Mouse (Mus musculus) stomach, postnatal 0 days (tissue): ENCODE results near the gene Zfp688. TPM values are rescaled to one million over a fixed set of nuclear protein-coding genes. Genes with fewer than 3 reads are reported as not detected.
A peak's percentile ranks its signal among the peaks of the same experiment; 100 is the strongest.
"Not testable (repeated sequence)": the region's sequence is repeated elsewhere in the genome, so short reads cannot be mapped to it uniquely, and the experiment has no call there.

Source experiments
- ATAC-seq: fragments of 200-750 bp; cut with Nextera tagmentation; 2 replicates; pipeline ENCODE4 v1.8.0; 2017; ENCODE audit not compliant: low FRiP score, low TSS enrichment
- DNase-seq: peaks from one replicate; pipeline ENCODE4 v3.0.0-alpha.2; 2016; ENCODE audit warnings: low spot score
- H3K27ac ChIP-seq: fragments of 300-500 bp; sonication (generic); replicated peaks from 2 replicates; pipeline ENCODE4 v1.5.1; 2014; ENCODE audit warnings: mild to moderate bottlenecking, control low read depth
- H3K27me3 ChIP-seq: fragments of 300-500 bp; sonication (generic); 2 replicates; pipeline ENCODE4 v1.6.1; 2014; ENCODE audit warnings: low read length; ENCODE audit not compliant: control insufficient read depth, insufficient read depth
- H3K36me3 ChIP-seq: fragments of 300-500 bp; sonication (generic); 2 replicates; pipeline ENCODE4 v1.6.1; 2014; ENCODE audit warnings: low read length, mixed read lengths; ENCODE audit not compliant: control insufficient read depth, insufficient read depth
- H3K4me1 ChIP-seq: fragments of 300-500 bp; sonication (generic); replicated peaks from 2 replicates; pipeline ENCODE4 v1.6.1; 2014; ENCODE audit warnings: antibody characterized with exemption; ENCODE audit not compliant: control insufficient read depth, insufficient read depth
- H3K4me2 ChIP-seq: fragments of 300-500 bp; sonication (generic); replicated peaks from 2 replicates; pipeline ENCODE4 v1.6.1; 2014; ENCODE audit warnings: low read depth, mild to moderate bottlenecking, control low read depth, moderate library complexity
- H3K4me3 ChIP-seq: fragments of 300-500 bp; sonication (generic); 2 replicates; pipeline ENCODE4 v1.5.1; 2014; ENCODE audit warnings: low read depth, low read length, control low read depth
- H3K9ac ChIP-seq: fragments of 300-500 bp; sonication (generic); 2 replicates; pipeline ENCODE4 v1.6.1; 2014; ENCODE audit warnings: mild to moderate bottlenecking, low read length, control low read depth, mixed read lengths
- H3K9me3 ChIP-seq: fragments of 300-500 bp; sonication (generic); 2 replicates; pipeline ENCODE4 v1.6.1; 2016; ENCODE audit warnings: low read length; ENCODE audit not compliant: control insufficient read depth
- CTCF ChIP-seq: IDR thresholded peaks from 2 replicates; pipeline ENCODE4 v1.5.1; 2016; ENCODE audit warnings: antibody characterized with exemption, low read depth, mild to moderate bottlenecking, moderate library complexity
- EP300 ChIP-seq: optimal IDR thresholded peaks from 2 replicates; pipeline ENCODE3; 2016; ENCODE audit warnings: antibody characterized with exemption
- WGBS: fragments of 180-500 bp; shearing (Covaris S2); extraction: QIAGEN DNeasy Blood & Tissue Kit; methylation state at CpG from one replicate; pipeline ENCODE4 v1.1.7; 2014; 5-methylcytosine and 5-hydroxymethylcytosine counted together
- polyA plus RNA-seq: library from polyadenylated mRNA; unstranded; fragments of >200 nt; fragmentation: Nextera tagmentation; extraction: Ambion mirVana; gene quantifications from 2 replicates; pipeline ENCODE4 v1.2.1, GENCODE M21; 2015

Zfp688 gene
- polyA plus RNA-seq, 1 experiment from 2014 or later, result 15.6 TPM

DNA sequence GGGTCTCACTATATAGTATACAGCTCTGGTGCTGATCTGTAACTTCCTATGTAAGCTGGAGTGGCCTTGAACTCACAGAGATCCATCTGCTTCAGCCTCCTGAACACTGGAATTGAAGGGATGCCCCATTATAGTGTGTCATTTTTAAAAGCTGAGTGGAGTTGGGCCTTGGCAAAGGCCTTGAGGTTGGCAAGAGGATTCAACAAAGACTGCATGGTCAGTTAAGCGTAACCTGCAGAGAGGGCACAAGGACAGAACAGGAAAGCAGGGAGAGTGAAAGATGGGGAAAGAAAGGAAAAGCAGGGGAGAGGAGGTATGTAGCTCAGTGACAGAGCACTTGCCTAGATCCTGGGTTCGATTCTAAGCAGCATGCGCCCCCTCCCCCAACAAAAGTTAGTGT lies 3.4 kb upstream of the Zfp688 start:
- ATAC-seq (no peak), DNase-seq (no peak)
- Histone ChIP-seq H3K9me3 (no peaks in the 10 kb centered on the region), H3K4me1 (peaks cover 5% of the 10 kb centered on the region; the same call in 1 of the 2 replicates), H3K4me3 (no peak overlapping the region), H3K27me3 (no peaks in the 10 kb centered on the region), H3K4me2 (no peak overlapping the region), H3K9ac (no peak overlapping the region), H3K36me3 (no peaks in the 10 kb centered on the region), H3K27ac (no peak overlapping the region)
- no peak for TF ChIP-seq EP300
- TF ChIP-seq CTCF, result no peak
- WGBS, result 84% methylated on average over 3 of the region's 3 CpGs

DNA sequence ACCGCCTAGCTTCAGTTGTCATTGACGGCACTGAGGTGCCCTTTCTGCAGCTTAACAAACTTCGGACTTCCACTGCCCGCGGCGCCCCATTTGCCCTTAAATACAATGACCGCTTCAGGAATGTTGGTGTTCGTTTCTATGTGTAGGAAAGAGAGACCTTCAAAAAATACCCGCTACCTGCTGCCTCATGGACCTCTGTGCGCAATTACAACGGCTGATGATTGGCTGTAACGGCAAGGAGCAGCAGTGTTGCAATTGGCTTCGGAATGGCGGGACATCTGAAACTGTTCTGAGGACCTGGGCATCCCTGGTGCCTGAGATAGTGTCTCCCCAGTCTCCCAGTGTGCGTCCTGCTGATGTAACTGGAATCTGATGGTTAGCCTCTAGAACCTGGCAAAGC lies 379 bp upstream of the Zfp688 start:
- H3K9ac ChIP-seq, result peak overlapping the region; percentile 83; the same call in 1 of the 2 replicates
- DNase-seq (no peak), ATAC-seq (peak; percentile 41; the same call in 1 of the 2 replicates)
- no peaks in the 10 kb centered on the region for H3K27me3 ChIP-seq
- 0 out of 2 replicates have a peak, but pooled peaks cover 3% of the 10 kb centered on the region for H3K36me3 ChIP-seq
- no peaks in the 10 kb centered on the region for H3K9me3 ChIP-seq
- WGBS, result under 1% methylated on average over 15 of the region's 15 CpGs
- peak overlapping the region; percentile 93 for H3K4me2 ChIP-seq
- H3K4me3 ChIP-seq, result peak overlapping the region; percentile 75
- H3K27ac ChIP-seq, result no peak overlapping the region
- TF ChIP-seq CTCF (no peak), EP300 (no peak)
- H3K4me1 ChIP-seq, result peaks cover 5% of the 10 kb centered on the region; the same call in 1 of the 2 replicates

DNA sequence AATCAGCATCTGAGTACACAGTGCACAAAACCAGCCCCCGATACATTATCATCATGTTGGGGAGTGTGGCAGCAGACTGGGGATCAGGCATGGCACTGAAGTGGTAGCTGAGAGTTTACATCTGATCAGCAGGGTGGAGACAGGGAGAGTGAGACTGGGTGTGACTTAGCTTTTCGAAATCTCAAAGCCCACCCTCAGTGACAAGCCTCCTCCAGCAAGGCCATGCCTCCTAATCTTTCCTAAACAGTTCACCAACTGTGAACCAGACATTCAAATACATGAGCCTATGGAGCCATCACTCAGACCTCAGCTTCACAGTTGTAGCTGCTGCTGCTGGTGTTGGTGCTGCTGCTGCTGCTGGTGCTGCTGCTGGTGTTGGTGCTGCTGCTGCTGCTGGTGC lies 10.4 kb downstream of the Zfp688 start:
- 77% methylated on average over 2 of the region's 2 CpGs for WGBS
- DNase-seq (no peak), ATAC-seq (no peak)
- Histone ChIP-seq H3K4me1 (no peaks in the 10 kb centered on the region), H3K27ac (no peak overlapping the region), H3K4me2 (no peak overlapping the region), H3K36me3 (no peaks in the 10 kb centered on the region), H3K27me3 (no peaks in the 10 kb centered on the region), H3K4me3 (no peak overlapping the region), H3K9ac (no peak overlapping the region), H3K9me3 (no peaks in the 10 kb centered on the region)
- TF ChIP-seq EP300, result no peak
- TF ChIP-seq CTCF, result no peak

DNA sequence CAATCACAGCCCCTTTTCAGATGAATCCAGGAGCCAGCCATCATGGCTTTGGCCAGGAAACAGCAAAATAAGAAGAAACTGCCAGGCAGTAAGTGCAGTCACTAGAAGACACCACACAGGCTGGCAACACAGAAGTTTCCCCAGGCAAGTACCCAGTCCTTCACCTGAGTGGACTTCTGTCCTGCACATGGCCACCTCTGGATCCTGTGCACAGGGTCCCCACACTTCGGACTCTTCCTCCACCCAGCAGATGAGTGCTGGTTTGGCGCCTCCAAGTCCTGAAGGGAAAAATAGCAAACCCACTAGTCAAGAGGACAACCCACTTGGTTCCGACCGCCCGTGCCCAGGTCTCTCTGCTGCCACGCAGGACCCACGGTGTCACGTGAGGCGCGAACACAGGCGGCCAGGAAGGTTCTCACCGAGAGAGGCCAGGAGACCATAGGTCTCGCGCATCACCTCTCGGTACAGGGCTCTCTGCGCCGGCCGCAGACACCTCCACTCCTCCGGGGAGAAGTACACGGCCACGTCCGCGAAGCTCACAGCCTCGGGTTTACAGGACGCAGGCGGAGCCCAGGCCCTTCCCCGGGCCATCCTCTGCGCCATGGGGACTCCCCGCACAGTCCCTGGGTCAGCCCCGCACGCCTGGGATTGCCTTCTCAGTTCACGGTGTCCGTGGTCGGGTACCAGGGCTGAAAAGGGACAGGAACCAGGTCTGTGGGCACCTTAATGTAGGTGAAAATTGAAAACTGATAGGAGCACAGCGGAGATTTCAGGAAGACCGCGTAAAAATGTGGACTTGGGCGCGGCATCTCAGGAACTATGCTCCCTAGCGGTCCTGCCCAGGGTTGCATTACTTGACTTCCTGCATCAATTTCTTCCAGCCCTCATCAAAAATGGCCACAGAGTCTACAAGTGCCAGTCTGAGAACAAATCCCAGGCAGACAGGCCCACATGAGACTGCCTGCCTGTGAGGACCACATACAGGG lies 15.6 kb downstream of the Zfp688 start, which contains the start of gene Zfp764:
Gene Zfp764 (minus strand): TSS at position 821 of the 986 bp plus-strand sequence.
- not testable (repeated sequence) for H3K4me1 ChIP-seq, H3K36me3 ChIP-seq, H3K9me3 ChIP-seq, H3K27me3 ChIP-seq
- H3K9ac ChIP-seq, result peak within 1 kb of the TSS; percentile 77
- ATAC-seq (peak; percentile 90), DNase-seq (peak; percentile 88)
- WGBS, result 3% methylated on average over 40 of the region's 40 CpGs
- peak within 1 kb of the TSS; percentile 55 for H3K4me3 ChIP-seq
- H3K27ac ChIP-seq, result peak within 1 kb of the TSS; percentile 67
- peak; percentile 88 for TF ChIP-seq CTCF
- H3K4me2 ChIP-seq, result peak within 1 kb of the TSS; percentile 75

DNA sequence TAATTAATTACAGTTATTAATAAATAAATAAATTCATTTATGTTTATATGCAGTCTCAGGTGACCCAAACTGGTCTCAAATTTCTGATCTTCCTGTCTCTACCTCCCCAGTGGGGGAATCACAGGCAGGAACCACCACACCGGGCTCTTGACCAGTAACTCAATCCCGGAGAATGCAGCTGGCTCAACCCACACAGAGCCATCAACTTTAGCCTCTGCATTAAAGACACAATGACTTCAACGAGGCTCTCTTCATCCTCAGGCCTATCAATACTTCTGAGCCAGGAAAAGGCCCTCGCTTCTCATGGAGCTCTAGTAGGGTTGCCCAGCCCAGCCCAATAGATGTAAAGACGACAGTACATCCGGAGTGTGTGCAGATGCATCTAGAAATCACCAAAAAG lies 17.8 kb downstream of the Zfp688 start:
- not testable (repeated sequence) for H3K27me3 ChIP-seq, H3K9me3 ChIP-seq, H3K4me2 ChIP-seq, H3K9ac ChIP-seq, H3K4me1 ChIP-seq, H3K36me3 ChIP-seq, H3K27ac ChIP-seq, ATAC-seq, H3K4me3 ChIP-seq, DNase-seq
- 92% methylated on average over 6 of the region's 6 CpGs for WGBS

DNA sequence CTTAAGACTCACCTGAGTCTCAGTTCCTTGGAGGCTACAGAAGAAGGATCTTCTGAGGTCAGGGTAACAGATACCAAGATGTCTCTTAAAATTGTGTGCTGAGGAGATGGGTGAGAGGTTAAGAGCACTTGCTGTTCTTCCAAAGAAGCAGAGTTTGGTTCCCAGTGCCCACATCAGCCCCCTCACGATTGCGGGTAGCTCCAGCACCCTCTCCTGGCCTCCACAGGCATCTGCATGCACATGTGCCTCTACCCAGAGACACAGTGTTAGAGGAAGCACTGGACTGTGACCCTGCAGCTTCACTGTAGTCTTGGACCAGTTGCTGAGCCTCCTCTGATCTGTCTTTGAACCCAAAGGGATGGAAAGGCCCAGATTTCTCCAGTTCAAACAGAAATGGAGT lies 18.9 kb downstream of the Zfp688 start:
- Histone ChIP-seq H3K4me2 (no peak overlapping the region), H3K27ac (no peak overlapping the region), H3K9me3 (no peaks in the 10 kb centered on the region), H3K9ac (no peak overlapping the region), H3K4me3 (no peak overlapping the region), H3K36me3 (no peaks in the 10 kb centered on the region), H3K27me3 (no peaks in the 10 kb centered on the region), H3K4me1 (no peaks in the 10 kb centered on the region)
- WGBS, result 37% methylated on average over 2 of the region's 2 CpGs
- DNase-seq, result no peak
- TF ChIP-seq EP300, result no peak
- 0 out of 2 replicates have a peak, but pooled peaks have one; percentile 18 for TF ChIP-seq CTCF
- no peak for ATAC-seq
